Comparison of ENCODE assay signal across 15 mouse cellular contexts in the genomic region with DNA sequence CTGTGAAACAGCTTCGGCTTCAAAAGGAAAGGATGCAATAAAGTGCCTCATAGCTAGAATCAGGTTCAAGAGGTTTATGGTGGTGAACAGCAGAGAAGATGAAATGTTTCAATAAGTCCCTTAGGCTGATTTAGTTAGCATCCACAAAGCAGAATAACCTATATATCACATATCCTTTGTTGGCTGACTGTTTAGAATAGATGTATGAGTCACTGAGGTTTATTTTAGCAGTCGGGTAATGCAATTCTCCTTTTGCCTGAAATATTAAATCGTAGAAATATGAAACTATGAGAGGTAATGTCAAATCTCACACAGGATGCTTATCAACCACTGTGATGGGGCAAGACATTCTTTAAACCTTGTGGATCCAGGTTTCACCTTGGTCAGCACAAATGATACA.
"Had no signal": no experiment of that assay in that cellular context is flagged by ENCODE, and none has a peak within 500 bp of the region (broad histone marks: within the 10 kb centered on the region; RNA-seq: fewer than 3 reads in every experiment).

No protein-coding gene starts in this region.

- H3K4me3 ChIP-seq: neural tube, embryonic 15.5 days; stomach, embryonic 15.5 days had no signal

- H3K4me2 ChIP-seq: neural tube, embryonic 15.5 days; stomach, embryonic 15.5 days had no signal

- H3K9ac ChIP-seq: neural tube, embryonic 15.5 days; stomach, embryonic 15.5 days had no signal

- H3K27me3 ChIP-seq: neural tube, embryonic 15.5 days; stomach, embryonic 15.5 days had no signal

- H3K4me1 ChIP-seq: neural tube, embryonic 15.5 days; stomach, embryonic 15.5 days had no signal

- DNase-seq: retina, postnatal 1 day; right cerebral cortex, adult 18-20 months; right cerebral cortex, postnatal 14 days; right cerebral cortex, postnatal 25 days; right cerebral cortex, postnatal 4 days; spleen, adult 18-20 months; thymus, adult 18-20 months; thymus, adult 2 months; thymus, postnatal 14 days; thymus, postnatal 25 days; thymus, postnatal 36 days; thymus, postnatal 4 days had no signal

- H3K27ac ChIP-seq: neural tube, embryonic 15.5 days; stomach, embryonic 15.5 days; stomach, postnatal 0 days had no signal

- H3K9me3 ChIP-seq: neural tube, embryonic 15.5 days; stomach, embryonic 15.5 days had no signal

- H3K36me3 ChIP-seq: neural tube, embryonic 15.5 days; stomach, embryonic 15.5 days had no signal
